Mouse (Mus musculus) lung, postnatal 0 days (tissue): ENCODE data around the gene Rab8b. TPM values are rescaled to one million over a fixed set of nuclear protein-coding genes. Genes with fewer than 3 reads are reported as not detected.
"Not testable (repeated sequence)": the region's sequence is repeated elsewhere in the genome, so short reads cannot be mapped to it uniquely, and the experiment has no call there.

Experiments
- ATAC-seq: fragments of 200-750 bp; cut with Nextera tagmentation; 2 replicates; pipeline ENCODE4 v1.8.0; 2017; ENCODE audit warnings: moderate library complexity
- DNase-seq: peaks from one replicate; pipeline ENCODE4 v3.0.0-alpha.2; 2016; ENCODE audit warnings: low spot score
- H3K27ac ChIP-seq: fragments of 300-500 bp; sonication (generic); 2 replicates; pipeline ENCODE4 v1.5.1; 2014; ENCODE audit warnings: antibody characterized with exemption, mild to moderate bottlenecking, low read length, mixed read lengths
- H3K27me3 ChIP-seq: fragments of 300-500 bp; sonication (generic); replicated peaks from 2 replicates; pipeline ENCODE4 v1.6.1; 2014; ENCODE audit warnings: low read length, mixed read lengths; ENCODE audit not compliant: insufficient read depth
- H3K36me3 ChIP-seq: fragments of 300-500 bp; sonication (generic); 2 replicates; pipeline ENCODE4 v1.6.1; 2014; ENCODE audit warnings: low read length, mixed read lengths; ENCODE audit not compliant: insufficient read depth
- H3K4me1 ChIP-seq: fragments of 300-500 bp; sonication (generic); 2 replicates; pipeline ENCODE4 v1.6.1; 2014; ENCODE audit warnings: antibody characterized with exemption, low read depth, low read length, mixed read lengths; ENCODE audit not compliant: insufficient read depth
- H3K4me2 ChIP-seq: fragments of 300-500 bp; sonication (generic); replicated peaks from 2 replicates; pipeline ENCODE4 v1.6.1; 2014; ENCODE audit warnings: low read depth, mild to moderate bottlenecking, low read length, moderate library complexity, mixed read lengths
- H3K4me3 ChIP-seq: fragments of 300-500 bp; sonication (generic); 2 replicates; pipeline ENCODE4 v1.5.1; 2014; ENCODE audit warnings: low read depth, low read length
- H3K9ac ChIP-seq: fragments of 300-500 bp; sonication (generic); replicated peaks from 2 replicates; pipeline ENCODE4 v1.6.1; 2014; ENCODE audit warnings: low read depth, mild to moderate bottlenecking
- H3K9me3 ChIP-seq: fragments of 300-500 bp; sonication (generic); 2 replicates; pipeline ENCODE4 v1.6.1; 2016; ENCODE audit warnings: low read length, mixed read lengths
- CTCF ChIP-seq: IDR thresholded peaks from 2 replicates; pipeline ENCODE4 v1.5.1; 2016; ENCODE audit warnings: antibody characterized with exemption, mild to moderate bottlenecking
- EP300 ChIP-seq: IDR thresholded peaks from 2 replicates; pipeline ENCODE4 v1.6.1; 2016; ENCODE audit warnings: antibody characterized with exemption, mild to moderate bottlenecking, control low read depth
- WGBS: fragments of 180-500 bp; shearing (Covaris S2); extraction: QIAGEN DNeasy Blood & Tissue Kit; methylation state at CpG from one replicate; pipeline ENCODE4 v1.1.7; 2014; 5-methylcytosine and 5-hydroxymethylcytosine counted together
- polyA plus RNA-seq: library from polyadenylated mRNA; unstranded; fragments of >200 nt; fragmentation: Nextera tagmentation; extraction: Ambion mirVana; gene quantifications from 2 replicates; pipeline ENCODE4 v1.2.1, GENCODE M21; 2015

Gene Rab8b
- polyA plus RNA-seq, 1 experiment from 2014 or later, result 15.6 TPM

- no peak overlapping the region for H3K27ac ChIP-seq
- no peaks in the 10 kb centered on the region for H3K27me3 ChIP-seq
- H3K9ac ChIP-seq, result no peak overlapping the region
- no peaks in the 10 kb centered on the region for H3K36me3 ChIP-seq
- DNase-seq, result peak; percentile 48
- H3K4me3 ChIP-seq, result no peak overlapping the region
- no peaks in the 10 kb centered on the region for H3K9me3 ChIP-seq
- peaks cover 9% of the 10 kb centered on the region; the same call in 1 of the 2 replicates for H3K4me1 ChIP-seq
- no peak overlapping the region for H3K4me2 ChIP-seq
- TF ChIP-seq CTCF (no peak), EP300 (no peak)
- ATAC-seq, result no peak
- 47% methylated on average over 4 of the region's 4 CpGs for WGBS
These were observed 87.0 kb downstream of the Rab8b start for GRCm38 (mm10) chr9:66832366-66832908.

DNA sequence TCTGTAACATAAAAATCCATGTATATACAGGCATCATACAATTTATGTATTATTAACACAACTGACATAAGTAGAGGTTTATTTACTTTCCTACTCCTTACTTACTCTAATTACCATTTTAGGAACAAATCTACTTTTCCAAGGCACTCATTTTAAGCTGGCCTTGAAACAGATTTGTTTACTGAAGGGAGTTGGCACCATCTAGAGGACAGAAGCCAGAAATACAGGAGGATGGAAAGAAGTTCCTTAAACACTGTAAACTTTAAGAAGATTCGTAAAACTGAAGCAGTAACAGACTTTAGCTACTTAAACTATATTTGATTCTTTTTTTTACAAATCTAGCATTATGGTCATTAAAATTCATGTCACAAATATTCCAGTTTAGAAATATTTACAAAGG lies 93.5 kb downstream of the Rab8b start:
- Histone ChIP-seq H3K4me3 (no peak overlapping the region), H3K4me2 (no peak overlapping the region), H3K9ac (no peak overlapping the region), H3K9me3 (no peaks in the 10 kb centered on the region), H3K4me1 (no peaks in the 10 kb centered on the region), H3K27ac (no peak overlapping the region), H3K27me3 (no peaks in the 10 kb centered on the region), H3K36me3 (no peaks in the 10 kb centered on the region)
- DNase-seq, result peak; percentile 89
- 29% methylated on average over 1 of the region's 1 CpGs for WGBS
- no peak for ATAC-seq
- TF ChIP-seq CTCF (peak; percentile 84), EP300 (no peak)

DNA sequence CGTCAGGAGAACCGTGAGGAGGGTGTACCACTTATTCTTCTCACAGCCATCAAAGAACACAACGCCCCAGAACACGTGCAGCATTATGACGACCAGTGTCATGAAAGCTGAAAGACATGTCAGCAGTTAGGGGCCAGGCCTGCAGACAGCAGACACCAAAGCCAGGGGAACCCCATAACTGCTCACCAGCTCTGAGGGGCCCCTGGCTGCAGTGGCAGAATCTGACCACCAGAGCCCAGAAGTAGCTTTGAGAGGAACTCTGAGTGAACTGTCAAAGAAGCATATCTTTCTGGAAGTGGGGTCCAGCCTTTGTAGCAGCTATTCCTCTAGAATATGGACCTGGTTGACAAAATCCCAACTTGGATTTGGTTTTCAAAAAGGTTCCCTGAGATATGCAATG lies 97.2 kb downstream of the Rab8b start:
- not testable (repeated sequence) for H3K4me1 ChIP-seq, H3K9ac ChIP-seq, H3K27ac ChIP-seq, DNase-seq, H3K36me3 ChIP-seq, ATAC-seq, H3K9me3 ChIP-seq, H3K4me3 ChIP-seq, H3K27me3 ChIP-seq, H3K4me2 ChIP-seq
- no CpG with 5 or more reads among the region's 5 CpGs for WGBS
- TF ChIP-seq CTCF, result peak; percentile 37

GRCm38 (mm10) chr9:66820996-66821395 lies 98.5 kb downstream of the Rab8b start:
- DNase-seq (no peak), ATAC-seq (no peak)
- H3K9ac ChIP-seq, result no peak overlapping the region
- H3K9me3 ChIP-seq, result no peaks in the 10 kb centered on the region
- H3K27ac ChIP-seq, result no peak overlapping the region
- H3K4me1 ChIP-seq, result no peaks in the 10 kb centered on the region
- no peak for TF ChIP-seq EP300
- TF ChIP-seq CTCF, result no peak
- 55% methylated on average over 5 of the region's 5 CpGs for WGBS
- H3K4me3 ChIP-seq, result no peak overlapping the region
- H3K36me3 ChIP-seq, result no peaks in the 10 kb centered on the region
- no peak overlapping the region for H3K4me2 ChIP-seq
- H3K27me3 ChIP-seq, result no peaks in the 10 kb centered on the region

DNA sequence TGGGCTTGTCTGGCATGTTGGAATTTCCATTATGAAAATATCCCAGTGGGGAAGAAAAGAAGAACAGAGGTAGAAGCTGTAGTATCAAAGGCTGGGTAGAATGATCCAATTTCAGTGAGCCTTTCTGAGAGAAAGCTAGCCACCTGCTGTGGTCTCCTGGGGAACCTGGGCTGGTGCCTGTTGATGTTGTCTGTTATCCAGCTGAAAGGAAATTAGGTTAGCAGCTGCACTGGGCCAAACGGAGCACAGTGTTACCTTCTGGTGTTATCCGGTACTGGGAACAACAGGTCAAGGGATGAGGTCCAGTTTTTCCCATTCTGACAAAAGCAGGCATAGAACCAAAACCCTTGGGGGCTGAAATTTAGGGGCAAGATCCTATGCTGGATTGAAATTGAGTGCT lies 106.1 kb downstream of the Rab8b start:
- Histone ChIP-seq H3K27ac (no peak overlapping the region), H3K4me3 (no peak overlapping the region), H3K4me1 (no peaks in the 10 kb centered on the region), H3K27me3 (no peaks in the 10 kb centered on the region), H3K9me3 (no peaks in the 10 kb centered on the region), H3K36me3 (no peaks in the 10 kb centered on the region), H3K4me2 (no peak overlapping the region), H3K9ac (no peak overlapping the region)
- TF ChIP-seq EP300 (no peak), CTCF (no peak)
- ATAC-seq, result no peak
- no peak for DNase-seq
- 52% methylated on average over 2 of the region's 2 CpGs for WGBS

GRCm38 (mm10) chr9:66805951-66806350 lies 113.5 kb downstream of the Rab8b start:
- H3K4me1 ChIP-seq, H3K9ac ChIP-seq, DNase-seq, ATAC-seq, H3K27ac ChIP-seq, H3K27me3 ChIP-seq, H3K9me3 ChIP-seq, H3K36me3 ChIP-seq: not testable (repeated sequence)
- Histone ChIP-seq H3K4me3 (peak overlapping the region; percentile 20; the same call in 1 of the 2 replicates), H3K4me2 (peak overlapping the region; percentile 42; the same call in 1 of the 2 replicates)
- 14% methylated on average over 26 of the region's 37 CpGs for WGBS

DNA sequence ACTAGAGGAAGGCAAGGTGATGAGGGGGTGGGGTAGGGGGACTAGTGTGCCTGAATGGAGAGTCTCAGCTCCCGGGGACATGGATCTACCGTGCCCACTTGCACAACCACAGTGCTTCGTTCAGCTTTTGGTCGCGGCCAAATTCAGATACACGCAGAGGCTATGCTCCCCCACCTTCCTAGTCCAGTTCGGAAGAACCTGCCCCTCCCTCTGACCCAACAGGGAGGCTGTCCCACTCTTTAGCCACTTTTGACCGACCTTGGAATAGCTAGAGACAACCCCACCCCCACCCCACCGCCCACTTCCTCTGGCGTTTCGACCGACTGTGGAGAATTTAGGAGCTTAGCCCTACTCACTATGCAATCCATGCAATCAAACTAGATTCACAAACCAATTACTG lies 117.5 kb downstream of the Rab8b start:
- Histone ChIP-seq H3K9me3 (no peaks in the 10 kb centered on the region), H3K9ac (no peak overlapping the region), H3K27me3 (0 out of 2 replicates have a peak, but pooled peaks cover 3% of the 10 kb centered on the region), H3K36me3 (no peaks in the 10 kb centered on the region), H3K27ac (no peak overlapping the region), H3K4me1 (0 out of 2 replicates have a peak, but pooled peaks cover 3% of the 10 kb centered on the region), H3K4me3 (no peak overlapping the region), H3K4me2 (0 out of 2 replicates have a peak overlapping the region, but pooled peaks have one; percentile 1)
- DNase-seq (no peak), ATAC-seq (no peak)
- WGBS, result 26% methylated on average over 12 of the region's 12 CpGs
- TF ChIP-seq EP300 (no peak), CTCF (no peak)
